Mouse (Mus musculus) CD8-positive naive resting alpha-beta T cell, adult 2 months (primary cell): ENCODE measurements at regions not wholly inside any gene's neighbourhood (a gene's known extent, or its start where the extent isn't known, plus 50 kb on each side); places are given as distances from the start of the nearest gene placed in this dataset.
"Not testable (repeated sequence)": the region's sequence is repeated elsewhere in the genome, so short reads cannot be mapped to it uniquely, and the experiment has no call there.

Experiments
- DNase-seq, 2 experiments: peaks; one replicate each; pipeline ENCODE4 v3.0.0; 2022; ENCODE audit warnings: low read depth in 2 of 2, low spot score in 2 of 2

GRCm38 (mm10) chr15:96031085-96031780 lies 240.6 kb downstream of the Ano6 start:
- DNase-seq: no peak

- no peak for DNase-seq
These were observed 244.6 kb downstream of the Ano6 start for GRCm38 (mm10) chr15:96035273-96035672.

GRCm38 (mm10) chr15:96045561-96045960 lies 241.8 kb upstream of the Arid2 start:
- no peak for DNase-seq

GRCm38 (mm10) chr15:96046651-96047050 lies 240.7 kb upstream of the Arid2 start:
- DNase-seq: no peak

- no peak for DNase-seq
These were observed 236.9 kb upstream of the Arid2 start for GRCm38 (mm10) chr15:96050416-96050815.

- no peak for DNase-seq
These were observed 234.7 kb upstream of the Arid2 start for GRCm38 (mm10) chr15:96052586-96052985.

- DNase-seq: no peak
These were observed 232.0 kb upstream of the Arid2 start for GRCm38 (mm10) chr15:96055361-96055760.

- no peak for DNase-seq
These were observed 231.4 kb upstream of the Arid2 start for GRCm38 (mm10) chr15:96055796-96056473.

DNA sequence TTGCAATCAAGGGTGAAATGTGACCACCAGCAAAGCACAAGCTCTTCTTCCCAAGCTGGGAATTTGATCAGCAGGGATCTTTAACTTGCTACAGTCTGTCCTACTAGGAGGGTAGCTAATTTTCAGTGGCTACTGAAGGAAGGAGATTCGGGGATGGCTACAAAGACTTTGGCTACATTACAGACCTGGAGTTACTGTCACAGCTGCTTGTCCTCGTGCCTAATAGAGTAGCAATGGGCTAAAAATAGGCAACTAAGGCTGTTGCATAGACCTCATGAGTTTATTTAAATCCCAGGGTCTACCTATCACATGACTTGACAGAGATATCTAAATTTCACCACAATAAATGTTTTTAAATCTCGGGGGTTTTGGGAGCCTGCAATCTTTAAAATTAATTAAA lies 227.7 kb upstream of the Arid2 start:
- DNase-seq: no peak

GRCm38 (mm10) chr15:96064499-96065217 lies 222.7 kb upstream of the Arid2 start:
- no peak for DNase-seq

DNA sequence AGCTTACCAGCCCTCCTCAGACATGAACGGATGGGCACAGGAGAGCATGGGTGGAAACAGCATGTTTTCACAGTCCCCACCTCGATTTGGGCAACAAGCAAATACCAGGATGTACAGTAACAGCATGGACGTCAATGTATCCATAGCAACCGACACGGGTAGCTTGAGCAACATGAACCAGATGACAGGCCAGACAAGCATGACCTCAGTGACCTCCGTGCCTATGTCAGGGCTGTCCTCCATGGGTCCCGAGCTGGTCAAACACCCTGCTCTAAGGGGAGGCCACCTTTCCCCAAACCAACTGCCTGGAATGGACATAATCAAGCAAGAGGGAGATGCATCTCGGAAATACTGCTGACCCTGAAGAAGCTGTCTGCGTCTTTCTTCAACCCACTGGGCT lies 211.7 kb upstream of the Arid2 start:
- DNase-seq: no peak

DNA sequence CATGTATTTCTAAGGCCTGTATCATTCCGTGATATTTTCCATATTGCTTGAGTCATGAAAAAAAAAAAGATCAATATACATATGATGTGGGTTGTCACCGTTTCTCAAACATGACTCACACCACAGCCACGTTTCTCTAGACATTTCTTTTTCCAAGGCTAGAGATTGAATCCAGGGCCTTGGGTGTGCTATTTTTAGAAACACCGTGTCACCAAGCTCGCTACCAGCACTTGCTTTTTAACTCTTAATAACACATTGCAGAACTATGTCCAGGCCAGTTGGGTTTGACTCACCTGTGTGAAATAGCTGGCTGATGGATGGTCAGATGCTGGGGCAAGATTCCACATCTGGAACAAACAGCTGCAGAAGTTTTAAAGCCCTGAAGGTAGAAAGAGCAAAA lies 209.6 kb upstream of the Arid2 start:
- DNase-seq: no peak

DNA sequence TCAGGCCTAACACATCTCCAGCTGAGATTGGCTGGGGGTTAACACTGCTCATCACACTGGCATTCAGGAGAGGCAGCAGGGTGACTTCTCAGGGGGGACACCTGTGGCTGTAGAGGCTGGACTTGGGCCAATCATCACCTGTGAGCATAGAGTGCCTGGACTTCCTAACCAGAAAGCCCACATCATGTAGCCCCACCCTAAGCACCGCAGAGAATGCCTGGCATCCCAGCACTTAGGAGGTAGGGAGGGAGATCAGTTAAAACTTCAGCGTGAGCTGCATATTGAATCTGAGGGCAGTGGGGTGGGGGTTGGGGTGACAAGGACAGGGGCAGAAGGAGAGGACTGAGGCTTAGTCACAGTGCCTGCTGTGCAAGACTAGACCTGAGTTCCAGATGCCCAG lies 208.7 kb upstream of the Arid2 start:
- no peak for DNase-seq

DNA sequence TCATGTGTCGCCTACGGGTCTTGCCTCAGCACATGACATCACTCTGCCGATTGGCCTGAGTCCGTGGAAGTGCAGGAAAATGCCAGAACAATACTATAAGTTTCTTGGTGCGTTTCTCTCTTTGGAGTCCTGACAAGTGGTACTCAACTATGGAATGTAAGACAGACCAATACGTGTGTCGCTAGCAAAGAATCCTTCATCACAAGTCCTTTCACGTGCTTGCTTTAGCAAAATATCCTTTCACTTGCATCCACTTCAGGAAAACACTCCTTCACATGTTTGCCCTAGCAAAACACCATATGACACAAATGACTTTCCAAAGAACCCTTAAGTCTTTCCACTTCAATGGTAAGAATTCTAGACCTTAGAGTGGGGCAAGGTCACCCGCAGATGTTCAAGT lies 197.6 kb upstream of the Arid2 start:
- no peak for DNase-seq

- DNase-seq: no peak
These were observed 190.9 kb upstream of the Arid2 start for GRCm38 (mm10) chr15:96096438-96096837.

DNA sequence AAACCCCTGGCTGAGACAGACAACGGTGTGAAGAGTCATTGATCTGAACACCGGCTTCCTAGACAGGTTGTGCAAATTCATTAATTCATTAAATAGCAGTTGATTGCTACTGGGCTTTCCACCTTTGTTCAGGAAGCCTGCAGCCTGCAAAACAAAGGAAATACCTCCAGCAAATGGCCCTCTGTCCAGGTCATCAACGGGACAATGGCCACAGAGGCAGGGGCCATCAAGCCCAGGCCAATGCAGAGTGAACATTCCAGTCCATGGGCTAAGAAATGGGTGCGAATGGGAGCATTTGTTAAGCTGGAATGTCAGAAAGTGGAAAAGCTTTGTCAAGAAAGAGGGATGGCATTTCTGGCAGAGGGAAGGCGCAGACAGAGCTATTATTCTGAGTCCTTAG lies 188.5 kb upstream of the Arid2 start:
- no peak for DNase-seq

GRCm38 (mm10) chr15:96099844-96100640 lies 187.3 kb upstream of the Arid2 start:
- not testable (repeated sequence) for DNase-seq

DNA sequence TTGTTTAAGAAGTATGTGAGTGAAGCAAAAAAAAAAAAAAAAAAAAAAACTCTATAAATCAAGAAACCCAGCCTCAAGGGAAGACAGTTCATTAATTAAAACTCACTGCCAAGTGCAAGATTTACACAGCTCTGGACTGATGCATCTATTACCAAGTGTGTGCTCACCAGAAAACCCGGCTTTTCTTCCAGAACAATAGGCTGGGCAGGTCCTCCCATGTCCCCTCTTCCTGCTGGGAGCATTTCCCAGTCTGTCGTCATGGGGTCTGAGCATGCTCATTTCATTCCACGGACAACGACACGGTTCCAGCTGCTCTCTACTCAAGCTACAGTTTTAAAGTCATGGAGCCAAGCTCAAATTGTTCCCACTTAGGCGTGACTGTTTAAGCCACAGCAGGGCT lies 183.6 kb upstream of the Arid2 start:
- DNase-seq: no peak

DNA sequence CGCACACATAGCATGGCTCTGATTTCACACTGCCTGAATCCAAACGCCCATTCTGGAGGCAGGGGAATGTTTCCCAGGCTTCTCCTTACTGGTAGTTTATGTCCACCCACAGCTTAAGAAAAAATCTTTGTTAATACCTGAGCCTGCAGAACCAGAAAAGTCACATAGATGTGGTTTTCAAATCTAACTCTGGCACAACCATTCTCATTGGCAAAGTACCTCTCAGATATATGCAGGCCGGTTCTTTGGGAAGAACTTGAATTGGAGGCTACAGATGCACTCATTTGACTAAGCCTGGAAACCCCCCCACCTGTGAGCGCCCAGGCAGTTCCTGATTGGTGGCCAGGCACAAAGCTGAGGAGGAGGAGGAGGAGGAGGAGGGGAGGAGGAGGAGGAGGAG lies 179.8 kb upstream of the Arid2 start:
- DNase-seq: no peak

DNA sequence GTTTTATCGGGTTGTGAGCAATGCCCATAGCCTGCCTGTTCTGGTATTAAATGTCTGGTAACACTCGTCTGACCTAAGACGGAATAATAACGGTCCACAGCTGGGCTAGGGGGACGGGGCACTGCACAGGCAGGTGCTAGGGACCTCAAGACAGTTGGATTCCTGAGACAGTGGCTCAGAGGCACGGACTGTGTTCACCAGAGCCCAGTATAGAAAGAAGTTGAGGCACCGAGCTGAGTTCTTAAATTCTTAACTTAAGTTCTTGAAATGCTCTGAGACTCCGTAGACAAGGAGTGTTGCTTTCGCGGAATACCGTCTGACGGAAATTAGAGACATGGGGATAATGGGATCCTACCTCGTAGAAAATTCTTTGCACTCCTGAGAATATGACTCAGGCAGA lies 174.2 kb upstream of the Arid2 start:
- no peak for DNase-seq

GRCm38 (mm10) chr15:96114616-96115015 lies 172.7 kb upstream of the Arid2 start:
- no peak for DNase-seq

GRCm38 (mm10) chr15:96115196-96115595 lies 172.1 kb upstream of the Arid2 start:
- DNase-seq: no peak
